Mouse (Mus musculus) liver, adult (tissue): Measurements from ENCODE around the gene Rptn.

Experiments
- GATA4 ChIP-seq: IDR thresholded peaks from 2 replicates; pipeline ENCODE4 v1.6.1; 2014; ENCODE audit warnings: mild to moderate bottlenecking, low read length; ENCODE audit not compliant: insufficient replicate concordance

Gene Rptn

GRCm38 (mm10) chr3:93444343-93445164 lies 51.1 kb downstream of the Rptn start:
- no peak for TF ChIP-seq GATA4

DNA sequence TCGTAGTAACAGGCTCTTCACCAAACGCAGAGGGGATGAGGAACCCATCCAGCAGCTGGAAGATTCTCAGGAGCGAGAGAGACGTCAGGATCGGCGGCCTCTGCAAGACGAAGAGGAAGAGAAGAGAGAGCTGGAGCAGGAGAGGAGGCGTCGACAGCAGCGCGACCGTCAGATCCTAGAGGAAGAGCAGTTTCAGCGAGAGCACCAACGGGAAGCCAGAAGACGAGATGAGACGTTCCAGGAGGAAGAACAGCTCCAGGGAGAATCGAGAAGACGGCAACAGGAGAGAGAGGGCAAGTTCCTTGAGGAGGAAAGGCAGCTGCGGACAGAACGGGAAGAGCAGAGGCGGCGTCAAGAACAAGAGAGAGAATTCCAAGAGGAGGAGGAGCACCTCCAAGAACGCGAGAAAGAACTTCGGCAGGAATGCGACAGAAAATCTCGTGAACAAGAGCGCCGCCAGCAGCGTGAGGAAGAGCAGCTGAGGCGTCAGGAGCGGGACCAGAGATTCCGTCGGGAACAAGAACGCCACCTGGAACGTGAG lies 51.7 kb downstream of the Rptn start:
- TF ChIP-seq GATA4 = no peak

DNA sequence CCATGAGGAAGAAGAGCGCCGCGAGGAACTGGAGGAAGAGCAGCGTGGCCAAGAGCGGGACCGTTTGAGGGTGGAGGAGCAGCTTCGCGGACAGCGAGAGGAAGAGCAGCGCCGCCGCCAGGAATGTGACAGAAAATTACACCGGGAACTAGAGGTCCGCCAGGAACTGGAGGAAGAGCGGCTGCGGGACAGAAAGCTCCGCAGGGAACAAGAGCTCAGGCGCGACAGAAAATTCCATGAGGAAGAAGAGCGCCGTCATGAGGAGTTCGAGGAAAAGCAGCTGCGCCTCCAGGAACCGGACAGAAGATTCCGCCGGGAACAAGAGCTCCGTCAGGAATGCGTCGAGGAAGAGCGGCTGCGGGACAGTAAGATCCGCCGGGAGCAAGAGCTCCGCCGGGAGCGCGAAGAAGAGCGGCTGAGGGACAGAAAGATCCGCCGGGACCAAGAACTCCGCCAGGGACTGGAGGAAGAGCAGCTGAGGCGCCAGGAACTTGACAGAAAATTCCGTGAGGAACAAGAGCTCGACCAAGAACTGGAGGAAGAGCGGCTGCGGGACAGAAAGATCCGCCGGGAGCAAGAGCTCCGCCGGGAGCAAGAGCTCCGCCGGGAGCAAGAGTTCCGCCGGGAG lies 52.7 kb downstream of the Rptn start:
- TF ChIP-seq GATA4 = no peak

DNA sequence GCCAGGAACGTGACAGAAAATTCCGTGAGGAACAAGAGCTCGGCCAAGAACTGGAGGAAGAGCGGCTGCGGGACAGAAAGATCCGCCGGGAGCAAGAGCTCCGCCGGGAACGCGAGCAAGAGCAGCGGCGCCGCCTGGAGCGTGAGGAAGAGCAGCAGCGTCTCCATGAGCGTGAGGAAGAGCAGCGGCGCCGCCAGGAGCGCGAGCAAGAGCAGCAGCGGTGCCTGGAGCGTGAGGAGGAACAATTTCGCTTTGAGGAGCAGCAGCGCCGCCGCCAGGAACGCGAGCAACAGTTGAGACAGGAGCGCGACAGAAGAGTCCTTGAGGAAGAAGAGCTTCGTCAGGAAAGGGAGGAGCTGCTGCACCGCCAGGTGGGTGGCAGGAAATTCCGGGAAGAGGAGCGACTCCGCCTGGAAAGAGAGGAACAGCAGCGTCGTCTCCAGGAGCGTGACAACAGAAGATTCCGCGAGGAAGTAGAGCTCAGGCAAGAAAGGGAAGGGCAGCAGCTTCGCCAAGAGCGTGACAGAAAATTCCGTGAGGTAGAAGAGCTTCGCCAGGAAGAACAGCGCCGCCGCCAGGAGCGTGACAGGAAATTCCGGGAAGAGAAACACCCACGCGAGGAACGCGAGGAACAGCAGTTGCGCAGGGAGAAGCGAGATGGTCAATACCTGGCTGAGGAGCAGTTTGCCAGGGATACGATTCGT lies 53.8 kb downstream of the Rptn start:
- no peak for TF ChIP-seq GATA4
